Mouse (Mus musculus): ENCODE measurements around the gene Pgap1. TPM values are rescaled to one million over a fixed set of nuclear protein-coding genes. Genes with fewer than 3 reads are reported as not detected.

The Pgap1 gene
- polyA plus RNA-seq, 1 experiment from 2014 or later: 39.7 TPM

GRCm38 (mm10) chr1:54584588-54585277, 27.2 kb upstream of the Pgap1 start:
- ATAC-seq (ENCODE audit: low FRiP score): 0 out of 2 replicates have a peak, but pooled peaks have one; percentile 27
- 57% methylated on average over 2 of the region's 2 CpGs for WGBS

GRCm38 (mm10) chr1:54578358-54579184, 21.1 kb upstream of the Pgap1 start:
- peak; percentile 81 for ATAC-seq (ENCODE audit: low FRiP score)
- WGBS: 29% methylated on average over 8 of the region's 8 CpGs
- H3K27me3 ChIP-seq (ENCODE audit: control insufficient read depth, insufficient read depth, low read length): no peaks in the 10 kb centered on the region
- no peaks in the 10 kb centered on the region for H3K36me3 ChIP-seq (replicated peaks; ENCODE audit: control insufficient read depth, insufficient read depth)
- H3K9ac ChIP-seq: no peak overlapping the region
- DNase-seq (ENCODE audit: low spot score): peak; percentile 71
- H3K27ac ChIP-seq: no peak overlapping the region
- no peak overlapping the region for H3K4me3 ChIP-seq (replicated peaks; ENCODE audit: low read length)
- no peaks in the 10 kb centered on the region for H3K9me3 ChIP-seq (ENCODE audit: control insufficient read depth, low read length)
- H3K4me2 ChIP-seq (replicated peaks): peak overlapping the region; percentile 37
- peaks cover 11% of the 10 kb centered on the region; the same call in 1 of the 2 replicates for H3K4me1 ChIP-seq (replicated peaks; ENCODE audit: control insufficient read depth, insufficient read depth, low read length)

More at GRCm38 (mm10) chr1:54584588-54585277, 27.2 kb upstream of the Pgap1 start:
- peaks cover 8% of the 10 kb centered on the region; the same call in 1 of the 2 replicates for H3K4me1 ChIP-seq (replicated peaks; ENCODE audit: control insufficient read depth, insufficient read depth, low read length)
- H3K36me3 ChIP-seq (replicated peaks; ENCODE audit: control insufficient read depth, insufficient read depth): no peaks in the 10 kb centered on the region
- H3K4me2 ChIP-seq (replicated peaks): no peak overlapping the region
- no peaks in the 10 kb centered on the region for H3K9me3 ChIP-seq (ENCODE audit: control insufficient read depth, low read length)
- H3K4me3 ChIP-seq (replicated peaks; ENCODE audit: low read length): no peak overlapping the region
- DNase-seq (ENCODE audit: low spot score): no peak
- no peak overlapping the region for H3K27ac ChIP-seq
- no peaks in the 10 kb centered on the region for H3K27me3 ChIP-seq (ENCODE audit: control insufficient read depth, insufficient read depth, low read length)
- H3K9ac ChIP-seq: no peak overlapping the region

DNA sequence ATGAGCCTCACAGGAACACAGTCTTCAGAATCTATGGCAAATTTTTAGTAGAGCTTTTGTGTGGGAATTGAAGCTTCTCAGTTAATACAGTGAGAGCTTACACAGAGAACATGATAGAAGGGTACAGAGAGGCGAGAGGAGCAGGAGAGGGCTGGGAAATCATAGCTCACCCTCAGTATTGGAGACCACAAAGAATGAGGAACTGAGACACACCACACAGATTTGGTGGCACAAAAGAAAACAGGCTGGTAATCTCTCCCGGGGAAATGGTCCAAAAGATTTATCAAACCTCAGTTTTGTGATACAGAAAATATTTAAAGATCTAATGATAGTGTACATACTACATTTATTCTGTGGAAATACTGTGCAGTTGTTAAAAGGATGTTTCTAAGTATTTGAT, 11.6 kb upstream of the Pgap1 start:
- DNase-seq (ENCODE audit: low spot score) (no peak), ATAC-seq (ENCODE audit: low FRiP score) (no peak)
- H3K9me3 ChIP-seq (ENCODE audit: control insufficient read depth, low read length): no peaks in the 10 kb centered on the region
- H3K27me3 ChIP-seq (ENCODE audit: control insufficient read depth, insufficient read depth, low read length): no peaks in the 10 kb centered on the region
- H3K36me3 ChIP-seq (replicated peaks; ENCODE audit: control insufficient read depth, insufficient read depth): no peaks in the 10 kb centered on the region
- no peak overlapping the region for H3K27ac ChIP-seq
- H3K9ac ChIP-seq: no peak overlapping the region
- WGBS: 86% methylated on average over 2 of the region's 2 CpGs
- no peak overlapping the region for H3K4me3 ChIP-seq (replicated peaks; ENCODE audit: low read length)
- no peaks in the 10 kb centered on the region for H3K4me1 ChIP-seq (replicated peaks; ENCODE audit: control insufficient read depth, insufficient read depth, low read length)
- no peak overlapping the region for H3K4me2 ChIP-seq (replicated peaks)

GRCm38 (mm10) chr1:54563923-54564322, 6.4 kb upstream of the Pgap1 start:
- no peak overlapping the region for H3K4me3 ChIP-seq (replicated peaks; ENCODE audit: low read length)
- no peaks in the 10 kb centered on the region for H3K4me1 ChIP-seq (replicated peaks; ENCODE audit: control insufficient read depth, insufficient read depth, low read length)
- no peak for ATAC-seq (ENCODE audit: low FRiP score)
- H3K36me3 ChIP-seq (replicated peaks; ENCODE audit: control insufficient read depth, insufficient read depth): no peaks in the 10 kb centered on the region
- H3K27me3 ChIP-seq (ENCODE audit: control insufficient read depth, insufficient read depth, low read length): no peaks in the 10 kb centered on the region
- no peak overlapping the region for H3K4me2 ChIP-seq (replicated peaks)
- DNase-seq (ENCODE audit: low spot score): no peak
- 87% methylated on average over 6 of the region's 6 CpGs for WGBS
- H3K9me3 ChIP-seq (ENCODE audit: control insufficient read depth, low read length): no peaks in the 10 kb centered on the region
- no peak overlapping the region for H3K9ac ChIP-seq
- H3K27ac ChIP-seq: no peak overlapping the region

DNA sequence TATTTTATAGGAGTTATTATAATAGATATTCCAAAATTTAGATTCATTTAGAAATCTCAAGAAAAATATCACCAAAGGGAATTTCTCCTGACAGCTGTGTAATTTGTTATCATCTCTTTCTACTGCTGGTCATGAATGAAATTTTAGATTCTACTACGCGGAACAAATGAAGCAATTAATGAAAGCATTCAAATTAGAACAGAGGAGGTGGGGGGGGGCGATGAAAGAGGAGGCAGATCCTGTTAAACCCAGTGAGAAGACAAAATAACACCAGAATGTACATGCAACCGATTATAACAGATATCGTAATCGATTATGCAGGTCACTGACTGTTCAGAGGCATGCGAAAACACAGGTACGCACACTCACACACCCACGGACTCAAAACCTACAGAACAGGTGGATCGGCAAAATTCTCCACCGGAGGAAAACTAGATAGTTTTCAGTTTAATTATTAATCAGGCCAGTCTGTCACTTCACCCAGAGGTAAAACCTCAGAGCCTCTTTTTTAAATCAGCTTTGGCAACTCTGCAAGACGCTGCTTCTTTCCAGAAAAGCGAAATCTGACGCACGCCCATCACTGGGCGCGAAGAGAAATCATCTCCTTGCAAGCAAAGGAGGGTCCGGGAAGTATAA, 780 bp downstream of the Pgap1 start:
- DNase-seq (ENCODE audit: low spot score) (peak; percentile 36), ATAC-seq (ENCODE audit: low FRiP score) (no peak; the same call in 1 of the 2 replicates)
- H3K4me1 ChIP-seq (replicated peaks; ENCODE audit: control insufficient read depth, insufficient read depth, low read length): peaks cover 17% of the 10 kb centered on the region
- no peaks in the 10 kb centered on the region for H3K27me3 ChIP-seq (ENCODE audit: control insufficient read depth, insufficient read depth, low read length)
- peak overlapping the region; percentile 88 for H3K27ac ChIP-seq
- peak overlapping the region; percentile 72 for H3K4me2 ChIP-seq (replicated peaks)
- 1% methylated on average over 18 of the region's 18 CpGs for WGBS
- no peaks in the 10 kb centered on the region for H3K36me3 ChIP-seq (replicated peaks; ENCODE audit: control insufficient read depth, insufficient read depth)
- H3K9me3 ChIP-seq (ENCODE audit: control insufficient read depth, low read length): no peaks in the 10 kb centered on the region
- H3K4me3 ChIP-seq (replicated peaks; ENCODE audit: low read length): peak overlapping the region; percentile 80
- H3K9ac ChIP-seq: peak overlapping the region; percentile 83

- Histone ChIP-seq H3K4me3 (replicated peaks; ENCODE audit: low read length) (peak overlapping the region; percentile 80), H3K9ac (peak overlapping the region; percentile 46; the same call in 1 of the 2 replicates), H3K27me3 (ENCODE audit: control insufficient read depth, insufficient read depth, low read length) (no peaks in the 10 kb centered on the region), H3K27ac (no peak overlapping the region), H3K36me3 (replicated peaks; ENCODE audit: control insufficient read depth, insufficient read depth) (peaks cover 3% of the 10 kb centered on the region; the same call in 1 of the 2 replicates), H3K9me3 (ENCODE audit: control insufficient read depth, low read length) (no peaks in the 10 kb centered on the region), H3K4me2 (replicated peaks) (peak overlapping the region; percentile 72), H3K4me1 (replicated peaks; ENCODE audit: control insufficient read depth, insufficient read depth, low read length) (peaks cover 17% of the 10 kb centered on the region)
- WGBS: 30% methylated on average over 4 of the region's 4 CpGs
- DNase-seq (ENCODE audit: low spot score) (no peak), ATAC-seq (ENCODE audit: low FRiP score) (no peak)
These were observed 1.9 kb downstream of the Pgap1 start for GRCm38 (mm10) chr1:54555364-54556140.

- Histone ChIP-seq H3K27ac (no peak overlapping the region), H3K27me3 (ENCODE audit: control insufficient read depth, insufficient read depth, low read length) (no peaks in the 10 kb centered on the region), H3K4me3 (replicated peaks; ENCODE audit: low read length) (no peak overlapping the region), H3K4me1 (replicated peaks; ENCODE audit: control insufficient read depth, insufficient read depth, low read length) (peaks cover 11% of the 10 kb centered on the region), H3K9me3 (ENCODE audit: control insufficient read depth, low read length) (no peaks in the 10 kb centered on the region), H3K4me2 (replicated peaks) (no peak overlapping the region), H3K36me3 (replicated peaks; ENCODE audit: control insufficient read depth, insufficient read depth) (peaks cover 28% of the 10 kb centered on the region), H3K9ac (no peak overlapping the region)
- ATAC-seq (ENCODE audit: low FRiP score) (no peak), DNase-seq (ENCODE audit: low spot score) (no peak)
- WGBS: 94% methylated on average over 2 of the region's 2 CpGs
These were observed 4.9 kb downstream of the Pgap1 start for GRCm38 (mm10) chr1:54552621-54553020.

DNA sequence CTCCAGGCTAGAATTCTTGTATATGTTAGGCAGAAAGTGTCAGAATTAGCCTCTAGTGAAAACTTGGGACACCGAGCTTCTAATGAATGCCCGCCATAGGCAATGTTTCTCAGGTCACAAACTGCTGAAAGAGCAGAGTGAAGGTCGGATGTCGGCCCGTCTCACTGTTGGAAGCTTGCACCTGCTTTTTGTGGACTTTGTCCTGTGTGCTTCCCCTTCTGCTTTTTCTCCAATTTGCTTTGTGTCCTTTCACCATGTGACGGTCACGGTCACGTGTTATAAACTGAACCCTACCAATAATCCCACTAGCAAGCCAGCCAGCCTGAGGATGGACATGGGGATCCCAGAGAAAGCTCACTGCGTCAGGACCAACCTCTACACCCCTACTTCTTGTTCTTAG, 12.3 kb downstream of the Pgap1 start:
- H3K36me3 ChIP-seq (replicated peaks; ENCODE audit: control insufficient read depth, insufficient read depth): peaks cover 69% of the 10 kb centered on the region

More for the DNA sequence above, 12.3 kb downstream of the Pgap1 start:
- Histone ChIP-seq H3K27ac (no peak overlapping the region), H3K27me3 (ENCODE audit: control insufficient read depth, insufficient read depth, low read length) (no peaks in the 10 kb centered on the region), H3K9me3 (ENCODE audit: control insufficient read depth, low read length) (no peaks in the 10 kb centered on the region), H3K4me2 (replicated peaks) (no peak overlapping the region), H3K4me3 (replicated peaks; ENCODE audit: low read length) (no peak overlapping the region), H3K4me1 (replicated peaks; ENCODE audit: control insufficient read depth, insufficient read depth, low read length) (no peaks in the 10 kb centered on the region), H3K9ac (no peak overlapping the region)
- DNase-seq (ENCODE audit: low spot score): no peak
- 94% methylated on average over 9 of the region's 9 CpGs for WGBS
- no peak for ATAC-seq (ENCODE audit: low FRiP score)

Data from hindbrain, embryonic 14.5 days (tissue).